Mouse (Mus musculus) embryonic fibroblast, embryonic 13.5 days (primary cell): ENCODE data around the gene Arl9. TPM values are rescaled to one million over a fixed set of nuclear protein-coding genes. Genes with fewer than 3 reads are reported as not detected.
A peak's percentile ranks its signal among the peaks of the same experiment; 100 is the strongest.
"Not testable (repeated sequence)": the region's sequence is repeated elsewhere in the genome, so short reads cannot be mapped to it uniquely, and the experiment has no call there.

ENCODE experiments used
- H3K27ac ChIP-seq: 2 replicates; pipeline ENCODE4 v1.5.1; 2012; ENCODE audit warnings: low read length, control low read depth, inconsistent platforms; ENCODE audit not compliant: insufficient read depth
- H3K4me1 ChIP-seq: 2 replicates; pipeline ENCODE4 v1.6.1; 2011; ENCODE audit warnings: low read length; ENCODE audit not compliant: control insufficient read depth, insufficient read depth
- H3K4me3 ChIP-seq: 2 replicates; pipeline ENCODE4 v1.5.1; 2011; ENCODE audit warnings: mild to moderate bottlenecking, control low read depth, low read length; ENCODE audit not compliant: insufficient read depth
- CTCF ChIP-seq: IDR thresholded peaks from 2 replicates; pipeline ENCODE4 v1.5.1; 2011; ENCODE audit warnings: mild to moderate bottlenecking, control low read depth, low read length, moderate library complexity, borderline replicate concordance; ENCODE audit not compliant: insufficient read depth
- POLR2A ChIP-seq: IDR thresholded peaks from 2 replicates; pipeline ENCODE4 v1.6.1; 2011; ENCODE audit warnings: low read depth, mild to moderate bottlenecking, control low read depth, low read length, moderate library complexity
- polyA plus RNA-seq: library from polyadenylated mRNA; stranded (reverse); fragments of >200 nt; gene quantifications from 2 replicates; pipeline ENCODE4 v1.2.4, GENCODE M21; 2011; ENCODE audit warnings: low read depth; ENCODE audit not compliant: missing spikeins, insufficient read length

Arl9 gene
- polyA plus RNA-seq: not detected in 2 replicates

- Histone ChIP-seq H3K27ac (no peak within 1 kb of the TSS), H3K4me1 (peaks cover 5% of the 10 kb centered on the region; the same call in 1 of the 2 replicates), H3K4me3 (no peak within 1 kb of the TSS)
- TF ChIP-seq POLR2A (no peak), CTCF (peak; percentile 3; the same call in 1 of the 2 replicates)
These were observed at the start of gene Arl9 for GRCm38 (mm10) chr5:77004051-77004821. TSS of gene Arl9 (plus strand) at chr5:77004055.

GRCm38 (mm10) chr5:76954271-76954900 is 49.5 kb upstream of the Arl9 start:
- TF ChIP-seq CTCF: no peak
- no peak for TF ChIP-seq POLR2A
- H3K4me3 ChIP-seq: no peak overlapping the region
- 0 out of 2 replicates have a peak, but pooled peaks cover 2% of the 10 kb centered on the region for H3K4me1 ChIP-seq
- no peak overlapping the region for H3K27ac ChIP-seq

- no peak overlapping the region for H3K27ac ChIP-seq
- TF ChIP-seq POLR2A (no peak), CTCF (no peak)
- peaks cover 4% of the 10 kb centered on the region for H3K4me1 ChIP-seq
- no peak overlapping the region for H3K4me3 ChIP-seq
These were observed 48.4 kb upstream of the Arl9 start for GRCm38 (mm10) chr5:76955474-76955873.

GRCm38 (mm10) chr5:76957954-76958353 is 45.9 kb upstream of the Arl9 start:
- TF ChIP-seq POLR2A (no peak), CTCF (no peak)
- Histone ChIP-seq H3K4me3 (no peak overlapping the region), H3K27ac (no peak overlapping the region), H3K4me1 (peaks cover 10% of the 10 kb centered on the region)

GRCm38 (mm10) chr5:76959587-76959986 is 44.3 kb upstream of the Arl9 start:
- H3K27ac ChIP-seq: no peak overlapping the region
- H3K4me1 ChIP-seq: peaks cover 10% of the 10 kb centered on the region
- no peak overlapping the region for H3K4me3 ChIP-seq
- TF ChIP-seq CTCF (no peak), POLR2A (no peak)

- TF ChIP-seq POLR2A: no peak
- no peak for TF ChIP-seq CTCF
- H3K4me1 ChIP-seq: peaks cover 10% of the 10 kb centered on the region
- H3K27ac ChIP-seq: peak overlapping the region; percentile 97
- H3K4me3 ChIP-seq: no peak overlapping the region
These were observed 41.3 kb upstream of the Arl9 start for GRCm38 (mm10) chr5:76962545-76962944.

GRCm38 (mm10) chr5:76964651-76965050 is 39.2 kb upstream of the Arl9 start:
- peak; percentile 20; the same call in 1 of the 2 replicates for TF ChIP-seq CTCF
- TF ChIP-seq POLR2A: no peak
- Histone ChIP-seq H3K27ac (no peak overlapping the region), H3K4me3 (no peak overlapping the region)

GRCm38 (mm10) chr5:76969250-76969649 is 34.6 kb upstream of the Arl9 start:
- TF ChIP-seq CTCF (no peak), POLR2A (no peak)
- no peaks in the 10 kb centered on the region for H3K4me1 ChIP-seq
- no peak overlapping the region for H3K27ac ChIP-seq
- H3K4me3 ChIP-seq: no peak overlapping the region

More at GRCm38 (mm10) chr5:76964651-76965050, 39.2 kb upstream of the Arl9 start:
- peaks cover 10% of the 10 kb centered on the region for H3K4me1 ChIP-seq

GRCm38 (mm10) chr5:76971115-76971514 is 32.7 kb upstream of the Arl9 start:
- not testable (repeated sequence) for H3K4me1 ChIP-seq, H3K27ac ChIP-seq, H3K4me3 ChIP-seq

- Histone ChIP-seq H3K4me1 (no peaks in the 10 kb centered on the region), H3K4me3 (peak overlapping the region; percentile 100), H3K27ac (no peak overlapping the region)
- TF ChIP-seq CTCF (no peak), POLR2A (no peak)
These were observed 30.4 kb upstream of the Arl9 start for GRCm38 (mm10) chr5:76973488-76973887.

GRCm38 (mm10) chr5:76974207-76974553 is 29.7 kb upstream of the Arl9 start:
- TF ChIP-seq CTCF (no peak), POLR2A (no peak)
- Histone ChIP-seq H3K27ac (no peak overlapping the region), H3K4me3 (peak overlapping the region; percentile 100), H3K4me1 (no peaks in the 10 kb centered on the region)
